Mouse (Mus musculus) neural tube, embryonic 14.5 days (tissue): ENCODE results near the gene Fgfr2. TPM values are rescaled to one million over a fixed set of nuclear protein-coding genes. Genes with fewer than 3 reads are reported as not detected.

Source experiments
- ATAC-seq: fragments of 200-750 bp; cut with Nextera tagmentation; 2 replicates; pipeline ENCODE4 v1.8.0; 2017; ENCODE audit warnings: low read depth, mild to moderate bottlenecking, moderate TSS enrichment, moderate library complexity
- H3K27ac ChIP-seq: fragments of 300-500 bp; sonication (generic); 2 replicates; pipeline ENCODE4 v1.5.1; 2014; ENCODE audit warnings: low read depth, mild to moderate bottlenecking, control low read depth, low read length, moderate library complexity, mixed read lengths
- H3K27me3 ChIP-seq: fragments of 300-500 bp; sonication (generic); 2 replicates; pipeline ENCODE4 v1.6.1; 2014; ENCODE audit warnings: low read length; ENCODE audit not compliant: control insufficient read depth, insufficient read depth
- H3K36me3 ChIP-seq: fragments of 300-500 bp; sonication (generic); 2 replicates; pipeline ENCODE4 v1.6.1; 2014; ENCODE audit warnings: low read length, mixed read lengths; ENCODE audit not compliant: control insufficient read depth, insufficient read depth
- H3K4me1 ChIP-seq: fragments of 300-500 bp; sonication (generic); 2 replicates; pipeline ENCODE4 v1.6.1; 2014; ENCODE audit warnings: low read length; ENCODE audit not compliant: control insufficient read depth, insufficient read depth
- H3K4me2 ChIP-seq: fragments of 300-500 bp; sonication (generic); 2 replicates; pipeline ENCODE4 v1.6.1; 2014; ENCODE audit warnings: mild to moderate bottlenecking, low read depth, low read length, control low read depth
- H3K4me3 ChIP-seq: fragments of 300-500 bp; sonication (generic); 2 replicates; pipeline ENCODE4 v1.5.1; 2014; ENCODE audit warnings: low read depth, low read length, control low read depth, mixed read lengths
- H3K9ac ChIP-seq: fragments of 300-500 bp; sonication (generic); replicated peaks from 2 replicates; pipeline ENCODE4 v1.6.1; 2014; ENCODE audit warnings: low read depth, mild to moderate bottlenecking, control low read depth, low read length, mixed read lengths
- H3K9me3 ChIP-seq: fragments of 300-500 bp; sonication (generic); 2 replicates; pipeline ENCODE4 v1.6.1; 2016; ENCODE audit warnings: low read length; ENCODE audit not compliant: control insufficient read depth
- WGBS: fragments of 180-500 bp; shearing (Covaris S2); extraction: QIAGEN DNeasy Blood & Tissue Kit; methylation state at CpG from one replicate; pipeline ENCODE4 v1.1.7; 2014; 5-methylcytosine and 5-hydroxymethylcytosine counted together
- polyA plus RNA-seq: library from polyadenylated mRNA; unstranded; fragments of >200 nt; fragmentation: Nextera tagmentation; extraction: Ambion mirVana; gene quantifications from 2 replicates; pipeline ENCODE4 v1.2.1, GENCODE M21; 2014

The Fgfr2 gene
- polyA plus RNA-seq, 1 experiment from 2014 or later, result 28.1 TPM

DNA sequence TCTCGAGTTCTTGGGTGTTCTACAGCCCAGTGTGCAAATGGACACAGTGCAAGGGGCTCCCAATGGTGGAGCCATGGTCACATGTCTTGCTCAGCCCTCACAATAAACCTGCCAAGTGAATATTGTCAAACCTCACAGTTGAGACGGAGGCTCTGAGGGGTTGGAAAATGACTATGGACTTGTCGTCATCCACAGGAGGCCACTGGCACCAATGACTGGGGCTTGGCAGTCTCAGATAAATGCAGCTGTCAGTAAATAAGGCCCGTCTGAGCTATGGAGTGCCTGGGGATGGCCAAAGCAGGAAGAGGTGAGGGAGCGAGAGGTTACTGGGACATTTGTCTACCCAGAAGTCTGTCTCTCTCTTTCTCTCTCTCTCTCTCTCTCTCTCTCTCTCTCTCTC is 758.0 kb downstream of the Fgfr2 start:
- Histone ChIP-seq H3K9ac (no peak overlapping the region), H3K27ac (no peak overlapping the region), H3K4me2 (no peak overlapping the region), H3K4me1 (peaks cover 10% of the 10 kb centered on the region; the same call in 1 of the 2 replicates), H3K4me3 (no peak overlapping the region), H3K27me3 (no peaks in the 10 kb centered on the region), H3K36me3 (no peaks in the 10 kb centered on the region), H3K9me3 (no peaks in the 10 kb centered on the region)
- 84% methylated on average over 5 of the region's 5 CpGs for WGBS
- ATAC-seq, result no peak

DNA sequence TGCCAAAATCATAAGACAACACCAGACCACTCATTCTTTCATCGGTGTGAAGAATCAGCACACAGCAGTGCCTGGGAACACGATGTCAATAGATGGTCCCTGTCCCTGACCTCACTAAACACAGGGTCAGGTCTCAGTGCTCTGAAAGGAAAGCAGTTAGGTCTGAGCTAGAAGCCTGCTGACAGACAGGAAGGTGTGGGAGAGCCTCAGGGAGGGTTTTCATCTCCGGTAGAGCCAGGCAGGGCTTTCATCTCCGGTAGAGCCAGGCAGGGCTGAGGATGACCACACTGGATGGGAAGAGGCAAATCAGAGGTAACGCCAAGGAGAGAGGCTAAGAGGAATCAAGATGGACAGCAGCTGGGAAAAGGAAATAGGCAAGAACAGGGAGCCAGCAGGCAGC is 758.6 kb downstream of the Fgfr2 start:
- 65% methylated on average over 5 of the region's 5 CpGs for WGBS
- no peak for ATAC-seq
- H3K4me1 ChIP-seq, result peaks cover 10% of the 10 kb centered on the region; the same call in 1 of the 2 replicates

DNA sequence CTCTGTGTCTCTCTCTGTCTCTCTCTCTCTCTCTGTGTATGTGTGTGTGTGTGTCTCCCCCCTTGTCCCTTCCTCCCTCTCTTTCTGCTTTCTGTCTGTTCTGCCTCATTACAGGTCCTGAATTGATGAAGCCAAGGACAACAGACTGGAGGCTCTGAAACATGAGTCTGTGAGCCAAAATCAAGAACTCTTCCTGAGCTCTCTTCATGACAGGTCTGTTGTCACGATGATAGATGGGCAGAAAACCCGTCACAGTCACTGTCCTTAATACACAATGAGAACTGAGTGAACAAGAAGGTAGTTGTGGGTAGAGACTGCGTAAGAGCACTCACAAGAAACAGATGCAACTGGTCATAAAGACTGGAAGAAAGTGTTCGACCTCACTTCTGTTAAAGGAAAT is 762.8 kb downstream of the Fgfr2 start:
- Histone ChIP-seq H3K27ac (no peak overlapping the region), H3K4me3 (no peak overlapping the region), H3K36me3 (no peaks in the 10 kb centered on the region), H3K9me3 (no peaks in the 10 kb centered on the region), H3K27me3 (no peaks in the 10 kb centered on the region), H3K9ac (no peak overlapping the region), H3K4me1 (0 out of 2 replicates have a peak, but pooled peaks cover 4% of the 10 kb centered on the region), H3K4me2 (no peak overlapping the region)
- no peak for ATAC-seq
- WGBS, result 64% methylated on average over 4 of the region's 4 CpGs

More for the DNA sequence above, 758.6 kb downstream of the Fgfr2 start:
- Histone ChIP-seq H3K4me2 (no peak overlapping the region), H3K36me3 (no peaks in the 10 kb centered on the region), H3K27ac (no peak overlapping the region), H3K9ac (no peak overlapping the region), H3K27me3 (no peaks in the 10 kb centered on the region), H3K4me3 (no peak overlapping the region), H3K9me3 (no peaks in the 10 kb centered on the region)

DNA sequence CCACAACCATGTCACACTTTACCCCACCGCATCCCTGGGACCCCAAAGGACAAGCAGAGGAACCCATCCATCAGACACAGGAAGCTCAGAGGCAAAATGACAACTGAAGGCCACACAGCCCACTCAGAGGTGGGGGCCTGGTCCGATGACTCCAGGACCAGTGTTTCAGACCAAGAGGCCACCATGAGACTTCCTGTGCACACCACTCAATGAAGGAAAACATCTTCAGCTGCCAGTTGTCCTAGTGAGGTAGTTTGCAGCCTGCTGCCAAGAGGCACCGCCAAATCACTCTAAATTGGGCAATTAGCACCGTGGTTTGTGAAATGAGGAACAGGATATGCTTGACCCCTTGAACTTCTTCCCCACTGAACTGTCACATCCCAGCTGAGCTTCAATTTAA is 764.4 kb downstream of the Fgfr2 start:
- Histone ChIP-seq H3K9ac (no peak overlapping the region), H3K4me1 (0 out of 2 replicates have a peak, but pooled peaks cover 4% of the 10 kb centered on the region), H3K36me3 (no peaks in the 10 kb centered on the region), H3K27me3 (no peaks in the 10 kb centered on the region), H3K9me3 (no peaks in the 10 kb centered on the region), H3K27ac (no peak overlapping the region), H3K4me2 (no peak overlapping the region), H3K4me3 (no peak overlapping the region)
- ATAC-seq, result no peak
- WGBS, result 50% methylated on average over 4 of the region's 4 CpGs

DNA sequence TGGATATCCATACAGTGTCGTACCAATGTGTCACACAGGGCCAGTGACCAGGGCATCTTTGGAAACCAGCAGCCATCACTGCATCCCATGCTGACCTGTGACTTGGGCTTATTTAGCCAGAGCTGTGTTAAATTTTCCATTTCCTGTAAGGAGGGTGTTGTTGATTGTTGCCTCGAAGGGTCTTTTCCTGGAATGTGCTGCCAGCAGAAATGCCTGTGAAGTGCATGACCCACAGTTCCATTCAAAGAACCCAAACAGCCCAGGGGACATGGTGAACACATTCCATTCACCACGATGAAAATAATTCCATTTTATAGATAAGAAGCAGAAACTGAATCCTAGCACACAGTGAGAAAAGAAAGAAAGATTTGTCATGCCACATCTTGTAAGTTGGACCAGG is 764.9 kb downstream of the Fgfr2 start:
- no peaks in the 10 kb centered on the region for H3K27me3 ChIP-seq
- no peak for ATAC-seq
- 64% methylated on average over 3 of the region's 3 CpGs for WGBS

DNA sequence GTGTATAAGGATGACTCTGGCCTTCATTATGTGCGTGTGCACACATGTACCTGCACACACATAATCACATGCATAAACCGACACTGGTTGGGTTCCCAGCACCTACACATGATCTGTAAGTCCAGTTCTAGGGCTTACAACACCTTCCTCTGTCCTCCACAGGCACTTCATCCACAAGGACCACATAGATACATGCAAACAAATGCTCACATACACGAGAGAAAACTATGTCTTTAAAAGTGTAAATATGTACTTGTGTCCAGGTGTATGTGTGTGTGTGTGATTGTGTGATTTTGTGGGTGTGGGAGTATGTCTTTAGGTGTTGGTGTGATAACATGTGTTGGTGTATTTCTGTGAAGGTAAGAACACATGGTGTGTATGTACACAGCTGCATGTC is 765.3 kb downstream of the Fgfr2 start:
- 90% methylated on average over 3 of the region's 3 CpGs for WGBS
- no peaks in the 10 kb centered on the region for H3K36me3 ChIP-seq
- ATAC-seq, result no peak
- H3K4me1 ChIP-seq, result no peaks in the 10 kb centered on the region
- H3K9ac ChIP-seq, result no peak overlapping the region
- no peak overlapping the region for H3K4me2 ChIP-seq
- H3K27ac ChIP-seq, result no peak overlapping the region
- no peaks in the 10 kb centered on the region for H3K27me3 ChIP-seq
- H3K4me3 ChIP-seq, result no peak overlapping the region
- H3K9me3 ChIP-seq, result no peaks in the 10 kb centered on the region

More for the DNA sequence above, 764.9 kb downstream of the Fgfr2 start:
- Histone ChIP-seq H3K36me3 (no peaks in the 10 kb centered on the region), H3K4me1 (0 out of 2 replicates have a peak, but pooled peaks cover 1% of the 10 kb centered on the region), H3K4me3 (no peak overlapping the region), H3K27ac (no peak overlapping the region), H3K4me2 (no peak overlapping the region), H3K9ac (no peak overlapping the region), H3K9me3 (no peaks in the 10 kb centered on the region)

DNA sequence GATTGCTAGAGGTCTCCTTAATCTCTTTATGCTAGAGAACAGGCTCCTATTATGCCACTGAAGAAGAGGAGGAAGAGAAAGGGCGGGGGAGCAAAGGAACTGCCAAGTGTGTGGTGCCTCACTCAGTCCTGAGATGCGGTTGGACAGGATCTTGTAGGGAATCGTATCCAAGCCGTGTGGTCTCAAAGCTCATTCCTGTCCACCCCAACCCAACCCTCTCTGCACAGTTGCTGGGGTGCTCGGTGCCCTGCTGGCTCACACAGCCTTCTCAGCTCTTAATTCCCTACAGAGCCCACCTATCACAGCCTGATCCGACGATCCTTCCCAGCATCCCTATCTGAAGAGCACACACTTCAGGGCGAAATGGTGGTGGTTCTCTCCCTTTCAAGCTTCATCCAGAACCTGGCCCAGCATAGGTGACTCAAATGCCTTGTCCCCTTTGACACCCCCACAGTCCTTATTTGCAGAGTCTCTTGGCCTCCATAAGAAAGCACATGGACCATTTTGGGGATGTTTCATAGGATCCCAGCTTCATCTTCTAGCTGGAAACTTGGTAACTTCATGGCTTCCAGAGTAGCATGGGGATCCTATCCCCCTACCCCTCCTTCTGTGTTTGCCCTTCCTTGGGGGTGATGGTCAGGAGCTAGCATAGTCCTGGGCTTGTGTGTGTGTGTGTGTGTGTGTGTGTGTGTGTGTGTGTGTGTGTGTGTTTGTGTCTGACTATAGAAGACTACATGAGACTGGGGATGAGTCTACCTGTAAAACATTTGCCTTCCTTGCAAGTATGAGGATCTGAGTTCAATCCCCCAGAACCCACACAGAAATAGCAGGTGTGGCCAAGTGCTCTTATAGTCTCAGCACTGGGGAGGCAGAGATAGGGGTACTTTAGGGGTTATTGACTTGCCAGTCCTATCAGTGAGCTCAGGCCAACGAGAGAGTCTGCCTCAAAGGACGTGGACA is 766.0 kb downstream of the Fgfr2 start:
- no peaks in the 10 kb centered on the region for H3K9me3 ChIP-seq
- H3K36me3 ChIP-seq, result no peaks in the 10 kb centered on the region
- no peak overlapping the region for H3K4me2 ChIP-seq
- H3K4me1 ChIP-seq, result no peaks in the 10 kb centered on the region
- no peak overlapping the region for H3K9ac ChIP-seq
- H3K27me3 ChIP-seq, result no peaks in the 10 kb centered on the region
- 32% methylated on average over 10 of the region's 10 CpGs for WGBS
- H3K27ac ChIP-seq, result no peak overlapping the region
- ATAC-seq, result no peak
- H3K4me3 ChIP-seq, result no peak overlapping the region

DNA sequence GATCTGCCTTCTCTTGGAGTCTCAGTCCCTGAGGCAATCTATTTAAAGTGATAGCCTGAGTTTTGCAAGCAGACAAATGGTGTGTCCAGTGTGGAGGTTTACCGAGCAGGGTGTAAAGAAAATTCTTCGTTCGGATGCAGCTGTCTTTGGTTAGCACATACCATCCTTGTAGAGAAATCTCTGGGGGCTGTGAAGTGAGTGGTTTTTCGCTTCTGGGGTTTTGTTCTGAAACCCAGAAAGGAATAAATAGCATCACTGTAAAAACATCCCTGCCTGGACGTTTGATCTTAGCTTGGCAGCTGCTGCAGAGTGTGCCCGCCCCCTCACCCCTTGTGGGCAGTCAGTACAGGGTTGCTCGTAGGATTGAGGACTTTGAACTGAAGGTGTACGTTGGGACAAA is 767.0 kb downstream of the Fgfr2 start:
- no peak overlapping the region for H3K4me2 ChIP-seq
- WGBS, result 14% methylated on average over 8 of the region's 8 CpGs
- no peak for ATAC-seq
- no peak overlapping the region for H3K4me3 ChIP-seq
- no peaks in the 10 kb centered on the region for H3K9me3 ChIP-seq
- no peaks in the 10 kb centered on the region for H3K4me1 ChIP-seq
- no peaks in the 10 kb centered on the region for H3K36me3 ChIP-seq
- no peaks in the 10 kb centered on the region for H3K27me3 ChIP-seq
- no peak overlapping the region for H3K9ac ChIP-seq
- no peak overlapping the region for H3K27ac ChIP-seq

DNA sequence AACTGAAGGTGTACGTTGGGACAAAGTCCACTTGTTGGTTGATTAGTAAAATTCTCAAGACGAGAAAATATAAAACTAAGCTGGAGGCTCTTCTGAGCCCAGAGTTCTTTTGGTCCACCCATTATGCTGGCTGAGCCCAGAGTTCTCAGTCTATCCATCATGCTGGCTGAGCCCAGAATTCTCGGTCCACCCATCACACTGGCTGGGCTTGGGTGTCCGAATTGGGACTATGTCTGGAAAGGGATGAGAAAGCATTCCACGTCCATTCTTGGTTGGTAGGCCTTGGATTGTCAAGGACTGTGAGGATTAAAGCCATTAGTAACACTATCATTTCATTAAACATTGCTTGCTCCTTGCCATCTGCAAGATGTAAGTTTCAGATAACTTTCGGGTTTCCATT is 767.4 kb downstream of the Fgfr2 start:
- no peaks in the 10 kb centered on the region for H3K27me3 ChIP-seq
- H3K4me2 ChIP-seq, result no peak overlapping the region
- H3K4me3 ChIP-seq, result no peak overlapping the region
- no peak overlapping the region for H3K9ac ChIP-seq
- H3K9me3 ChIP-seq, result no peaks in the 10 kb centered on the region
- no peaks in the 10 kb centered on the region for H3K4me1 ChIP-seq
- no peaks in the 10 kb centered on the region for H3K36me3 ChIP-seq
- no peak overlapping the region for H3K27ac ChIP-seq
- WGBS, result 69% methylated on average over 6 of the region's 6 CpGs
- ATAC-seq, result no peak
